Mouse (Mus musculus): ENCODE data around the gene Extl1. TPM values are rescaled to one million over a fixed set of nuclear protein-coding genes. Genes with fewer than 3 reads are reported as not detected.

Extl1 gene
- polyA plus RNA-seq, 2 experiments = 0.11 to 0.16 TPM

DNA sequence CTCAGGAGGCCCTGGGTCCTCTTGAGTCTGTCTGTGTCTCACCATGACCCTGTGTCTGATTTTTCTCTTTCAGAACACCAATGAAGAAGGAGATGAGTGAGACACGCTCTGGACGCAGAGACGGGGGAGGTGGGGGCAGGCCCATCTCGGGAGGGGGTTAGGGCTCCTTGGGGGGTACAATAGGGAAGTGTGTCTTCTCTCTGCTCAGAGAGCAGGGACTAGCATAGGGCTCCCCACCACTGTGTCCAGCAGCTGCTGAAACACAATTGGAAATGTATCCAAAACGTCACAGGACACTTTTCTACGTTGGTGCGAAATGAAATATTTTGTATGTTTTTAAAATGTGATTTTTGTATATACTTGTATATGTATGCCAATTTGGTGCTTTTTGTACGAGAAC is 54.8 kb downstream of the Extl1 start:
- Histone ChIP-seq H3K27me3 (ENCODE audit: control insufficient read depth, insufficient read depth, low read length) (no peaks in the 10 kb centered on the region), H3K36me3 (replicated peaks; ENCODE audit: control insufficient read depth, insufficient read depth, low read depth) (no peaks in the 10 kb centered on the region), H3K4me2 (ENCODE audit: low read depth) (no peak overlapping the region), H3K27ac (no peak overlapping the region), H3K4me1 (replicated peaks; ENCODE audit: control insufficient read depth in 2 of 2, insufficient read depth in 2 of 2, low read length in 1 of 2) (no peaks in the 10 kb centered on the region; a peak in 1 of 4 replicates), H3K9me3 (ENCODE audit: control insufficient read depth, low read length) (no peaks in the 10 kb centered on the region), H3K4me3 (ENCODE audit: insufficient read depth in 1 of 2, low read depth in 2 of 2, low read length in 2 of 2) (no peak overlapping the region), H3K9ac (replicated peaks) (no peak overlapping the region)
- DNase-seq (ENCODE audit: low read depth in 3 of 3, low spot score in 3 of 3) (no peak), ATAC-seq (ENCODE audit: insufficient read depth) (no peak)
- no peak for TF ChIP-seq CTCF (IDR thresholded peaks at IDR 0.05; ENCODE audit: low read depth)
- TF ChIP-seq EP300 (IDR thresholded peaks at IDR 0.05; ENCODE audit: low read depth) = no peak
- WGBS (ENCODE audit: insufficient replicate concordance) = 59% methylated on average over 8 of the region's 8 CpGs

GRCm38 (mm10) chr4:134328151-134328550 is 55.5 kb downstream of the Extl1 start:
- H3K4me3 ChIP-seq (ENCODE audit: insufficient read depth in 1 of 2, low read depth in 2 of 2, low read length in 2 of 2) = no peak overlapping the region
- TF ChIP-seq CTCF (IDR thresholded peaks at IDR 0.05; ENCODE audit: low read depth) (no peak), EP300 (IDR thresholded peaks at IDR 0.05; ENCODE audit: low read depth) (no peak)
- H3K36me3 ChIP-seq (replicated peaks; ENCODE audit: control insufficient read depth, insufficient read depth, low read depth) = no peaks in the 10 kb centered on the region
- H3K4me2 ChIP-seq (ENCODE audit: low read depth) = no peak overlapping the region
- WGBS (ENCODE audit: insufficient replicate concordance) = 38% methylated on average over 8 of the region's 8 CpGs
- no peaks in the 10 kb centered on the region; a peak in 1 of 4 replicates for H3K4me1 ChIP-seq (replicated peaks; ENCODE audit: control insufficient read depth in 2 of 2, insufficient read depth in 2 of 2, low read length in 1 of 2)
- no peak overlapping the region for H3K27ac ChIP-seq
- H3K9ac ChIP-seq (replicated peaks) = no peak overlapping the region
- no peaks in the 10 kb centered on the region for H3K9me3 ChIP-seq (ENCODE audit: control insufficient read depth, low read length)
- DNase-seq (ENCODE audit: low read depth in 3 of 3, low spot score in 3 of 3) = no peak
- no peaks in the 10 kb centered on the region for H3K27me3 ChIP-seq (ENCODE audit: control insufficient read depth, insufficient read depth, low read length)
- ATAC-seq (ENCODE audit: insufficient read depth) = no peak

GRCm38 (mm10) chr4:134326859-134327530 is 56.7 kb downstream of the Extl1 start:
- Histone ChIP-seq H3K27ac (no peak overlapping the region), H3K4me1 (replicated peaks; ENCODE audit: control insufficient read depth in 2 of 2, insufficient read depth in 2 of 2, low read length in 1 of 2) (no peaks in the 10 kb centered on the region; a peak in 1 of 4 replicates), H3K9me3 (ENCODE audit: control insufficient read depth, low read length) (no peaks in the 10 kb centered on the region), H3K36me3 (replicated peaks; ENCODE audit: control insufficient read depth, insufficient read depth, low read depth) (no peaks in the 10 kb centered on the region), H3K4me2 (ENCODE audit: low read depth) (no peak overlapping the region), H3K27me3 (ENCODE audit: control insufficient read depth, insufficient read depth, low read length) (no peaks in the 10 kb centered on the region), H3K4me3 (ENCODE audit: insufficient read depth in 1 of 2, low read depth in 2 of 2, low read length in 2 of 2) (no peak overlapping the region), H3K9ac (replicated peaks) (no peak overlapping the region)
- DNase-seq (ENCODE audit: low read depth in 3 of 3, low spot score in 3 of 3) = no peak
- no peak for TF ChIP-seq CTCF (IDR thresholded peaks at IDR 0.05; ENCODE audit: low read depth)
- WGBS (ENCODE audit: insufficient replicate concordance) = 54% methylated on average over 5 of the region's 5 CpGs
- ATAC-seq (ENCODE audit: insufficient read depth) = no peak

DNA sequence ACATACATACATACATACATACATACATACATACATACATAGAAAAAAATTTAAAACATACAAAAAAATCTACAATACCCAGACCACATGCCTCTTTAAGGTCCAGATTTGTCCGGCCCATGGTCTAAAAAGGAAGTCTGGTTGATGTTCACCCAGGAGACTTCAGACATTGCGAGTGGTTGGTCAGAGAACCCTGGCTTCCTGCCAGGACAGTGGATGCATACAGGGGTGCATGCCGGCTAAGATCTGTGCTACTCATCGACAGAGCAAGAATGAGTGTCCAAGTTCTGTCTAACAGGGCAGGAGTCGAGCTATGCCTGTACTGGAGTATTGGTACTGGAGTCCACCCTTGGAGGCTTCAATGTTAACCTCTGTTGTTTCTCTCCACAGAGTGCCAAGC is 59.0 kb downstream of the Extl1 start:
- DNase-seq (ENCODE audit: low read depth in 3 of 3, low spot score in 3 of 3) (no peak), ATAC-seq (ENCODE audit: insufficient read depth) (no peak)
- Histone ChIP-seq H3K36me3 (replicated peaks; ENCODE audit: control insufficient read depth, insufficient read depth, low read depth) (no peaks in the 10 kb centered on the region), H3K4me2 (ENCODE audit: low read depth) (no peak overlapping the region), H3K27me3 (ENCODE audit: control insufficient read depth, insufficient read depth, low read length) (no peaks in the 10 kb centered on the region), H3K4me1 (replicated peaks; ENCODE audit: control insufficient read depth in 2 of 2, insufficient read depth in 2 of 2, low read length in 1 of 2) (no peaks in the 10 kb centered on the region; a peak in 1 of 4 replicates), H3K9me3 (ENCODE audit: control insufficient read depth, low read length) (no peaks in the 10 kb centered on the region), H3K9ac (replicated peaks) (no peak overlapping the region), H3K4me3 (ENCODE audit: insufficient read depth in 1 of 2, low read depth in 2 of 2, low read length in 2 of 2) (no peak overlapping the region), H3K27ac (no peak overlapping the region)
- TF ChIP-seq EP300 (IDR thresholded peaks at IDR 0.05; ENCODE audit: low read depth) (no peak), CTCF (IDR thresholded peaks at IDR 0.05; ENCODE audit: low read depth) (no peak)
- 30% methylated on average over 5 of the region's 5 CpGs for WGBS (ENCODE audit: insufficient replicate concordance)

DNA sequence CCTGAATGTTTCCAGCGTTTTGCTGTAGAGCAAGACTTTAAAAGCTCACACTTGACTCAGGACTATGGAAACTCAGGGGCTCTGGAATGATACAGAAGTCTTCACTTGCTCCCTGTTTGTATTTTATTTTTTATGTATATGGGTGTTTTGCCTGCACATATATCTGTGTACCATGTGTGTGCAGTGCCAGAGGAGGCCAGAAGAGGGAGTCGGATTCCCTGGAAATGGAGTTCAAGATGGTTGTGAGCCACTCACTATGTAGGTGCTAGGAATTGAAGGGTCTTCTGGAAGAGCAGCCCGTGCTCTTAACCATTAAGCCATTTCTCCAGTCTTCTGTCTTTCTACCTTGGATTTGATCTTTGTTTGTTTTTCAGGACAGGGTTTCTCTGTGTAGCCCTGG is 62.1 kb downstream of the Extl1 start:
- DNase-seq (ENCODE audit: low read depth in 3 of 3, low spot score in 3 of 3) = no peak
- no peaks in the 10 kb centered on the region for H3K36me3 ChIP-seq (replicated peaks; ENCODE audit: control insufficient read depth, insufficient read depth, low read depth)
- H3K9ac ChIP-seq (replicated peaks) = no peak overlapping the region
- H3K27ac ChIP-seq = no peak overlapping the region
- H3K4me2 ChIP-seq (ENCODE audit: low read depth) = no peak overlapping the region
- H3K9me3 ChIP-seq (ENCODE audit: control insufficient read depth, low read length) = no peaks in the 10 kb centered on the region
- no peak overlapping the region for H3K4me3 ChIP-seq (ENCODE audit: insufficient read depth in 1 of 2, low read depth in 2 of 2, low read length in 2 of 2)
- H3K27me3 ChIP-seq (ENCODE audit: control insufficient read depth, insufficient read depth, low read length) = no peaks in the 10 kb centered on the region
- H3K4me1 ChIP-seq (replicated peaks; ENCODE audit: control insufficient read depth in 2 of 2, insufficient read depth in 2 of 2, low read length in 1 of 2) = no peaks in the 10 kb centered on the region; a peak in 1 of 4 replicates
- WGBS (ENCODE audit: insufficient replicate concordance) = 37% methylated on average over 3 of the region's 3 CpGs
- no peak for ATAC-seq (ENCODE audit: insufficient read depth)
- TF ChIP-seq CTCF (IDR thresholded peaks at IDR 0.05; ENCODE audit: low read depth) = peak; percentile 32
- no peak for TF ChIP-seq EP300 (IDR thresholded peaks at IDR 0.05; ENCODE audit: low read depth)
